Mouse (Mus musculus) heart, postnatal 0 days (tissue): ENCODE data around the gene Pomt2.

Experiments used
- CTCF ChIP-seq: IDR thresholded peaks from 2 replicates; pipeline ENCODE4 v1.5.1; 2016; ENCODE audit warnings: antibody characterized with exemption, control low read depth, low read depth
- EP300 ChIP-seq: IDR thresholded peaks from 2 replicates; pipeline ENCODE4 v1.6.1; 2016; ENCODE audit warnings: antibody characterized with exemption, low read depth

GRCm38 (mm10) chr12:87089255-87089654, 58.5 kb downstream of the Pomt2 start:
- TF ChIP-seq CTCF (no peak), EP300 (no peak)
